Mouse (Mus musculus): ENCODE results near the gene Cd2.

Cd2 gene

GRCm38 (mm10) chr3:101274794-101275193 lies 12.9 kb downstream of the Cd2 start:
- no peak for DNase-seq (ENCODE audit: low spot score)

GRCm38 (mm10) chr3:101274041-101274770 lies 13.5 kb downstream of the Cd2 start:
- no peak for DNase-seq (ENCODE audit: low spot score)

DNA sequence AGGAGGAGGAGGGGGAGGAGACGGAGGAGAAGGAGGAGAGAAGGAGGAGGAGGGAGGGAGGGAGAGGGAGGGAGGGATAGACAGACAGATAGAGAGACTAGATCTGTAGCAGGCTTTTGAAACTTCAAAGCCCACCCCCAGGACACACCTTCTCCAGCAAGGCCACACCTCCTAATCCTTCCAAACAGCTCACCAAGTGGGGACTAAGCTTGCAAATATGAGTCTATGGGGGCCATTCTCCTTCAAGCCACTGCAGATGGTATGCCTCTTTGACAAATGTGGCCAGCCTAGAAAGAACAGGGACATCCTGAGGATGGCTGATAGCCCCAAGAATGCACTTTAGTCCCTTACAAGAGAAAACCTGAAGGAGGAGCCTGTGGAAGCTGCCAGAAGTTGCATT lies 15.6 kb downstream of the Cd2 start:
- no peak for DNase-seq (ENCODE audit: low spot score)

DNA sequence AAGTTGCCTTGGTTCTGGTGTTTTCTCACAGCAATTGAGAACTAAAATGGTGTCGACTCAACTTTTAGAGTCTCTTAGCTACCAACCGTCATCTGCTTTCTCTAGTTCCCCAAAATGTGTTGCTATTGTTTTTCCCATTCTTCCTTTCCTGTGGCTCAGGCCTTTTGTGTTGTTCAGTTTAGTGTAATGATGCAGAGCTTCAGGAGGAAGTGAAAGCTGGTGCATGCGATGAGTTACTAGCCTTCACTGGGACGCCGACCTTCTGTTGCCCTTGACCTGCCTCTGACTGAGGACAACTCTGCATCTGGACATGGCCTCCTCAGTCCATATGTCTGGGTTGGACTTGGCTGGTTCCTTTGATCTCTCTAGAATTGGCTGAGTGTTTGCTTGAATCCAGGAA lies 16.9 kb downstream of the Cd2 start:
- no peak for DNase-seq (ENCODE audit: low spot score)

- no peak for DNase-seq (ENCODE audit: low spot score)
Measured at GRCm38 (mm10) chr3:101268361-101268760, 19.4 kb downstream of the Cd2 start.

DNA sequence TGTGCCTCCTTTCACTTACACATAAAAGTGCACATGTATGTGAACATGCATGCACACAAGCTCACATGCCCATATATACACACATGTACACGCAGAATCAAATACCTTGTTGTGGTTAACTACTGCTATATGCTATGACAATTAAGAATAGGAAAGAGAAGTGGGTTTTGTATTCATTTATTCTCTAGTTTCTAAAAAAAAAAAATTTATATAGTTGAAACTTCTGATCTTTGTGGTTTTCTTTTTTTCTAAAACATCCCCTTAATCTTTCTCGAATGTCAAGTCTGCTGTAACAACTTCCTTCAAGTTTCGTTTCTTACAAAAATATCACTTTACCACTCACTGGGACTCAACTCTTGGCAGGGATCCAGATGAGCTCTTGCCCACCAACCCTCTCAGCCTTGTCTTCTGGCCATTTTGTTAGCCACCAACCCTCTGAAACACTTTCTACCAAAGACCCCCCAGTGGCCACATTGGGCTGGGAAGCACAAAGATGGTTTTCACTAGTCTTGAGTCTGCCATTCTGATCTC lies 22.1 kb downstream of the Cd2 start:
- DNase-seq (ENCODE audit: low spot score) = no peak

DNA sequence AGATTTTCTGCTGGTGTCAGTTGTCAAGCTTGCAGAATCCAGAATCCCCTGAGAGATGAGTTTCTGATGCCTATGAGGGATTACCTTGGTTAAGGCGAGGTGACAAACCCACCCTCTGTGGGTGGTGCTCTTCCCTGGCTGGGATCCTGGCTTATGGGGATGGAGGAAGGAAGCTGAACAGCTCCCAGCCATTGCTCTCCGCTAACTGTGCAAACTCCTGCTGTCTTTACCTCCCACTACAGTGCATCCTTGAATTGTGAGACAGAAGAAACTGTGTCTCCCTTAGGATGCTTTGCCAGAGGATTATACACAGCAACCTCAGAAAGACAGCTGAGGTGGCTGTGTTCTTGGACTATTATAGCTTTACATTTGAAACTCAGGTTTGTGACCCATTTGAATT lies 28.8 kb downstream of the Cd2 start:
- no peak for DNase-seq (ENCODE audit: low spot score)

DNA sequence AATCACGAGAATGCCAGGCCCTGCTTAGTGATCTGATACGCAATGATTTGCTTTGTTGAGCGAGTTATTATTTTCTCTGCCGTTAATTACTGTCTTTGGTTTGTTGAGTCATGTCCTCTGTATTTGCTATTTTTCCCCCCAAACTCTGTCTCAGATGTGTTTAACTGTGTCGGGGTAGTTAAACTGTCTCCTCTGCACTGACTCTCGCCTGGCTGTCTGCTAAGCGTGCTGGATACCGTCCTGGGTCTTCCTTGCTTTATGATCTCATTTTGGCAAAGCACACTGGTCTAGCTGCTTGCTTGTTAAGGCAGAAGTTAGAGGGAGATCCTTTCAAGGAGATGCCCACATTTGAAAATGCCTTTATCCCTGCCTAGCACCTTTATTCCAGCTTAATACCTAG lies 31.6 kb downstream of the Cd2 start:
- DNase-seq (ENCODE audit: low spot score) = no peak

DNA sequence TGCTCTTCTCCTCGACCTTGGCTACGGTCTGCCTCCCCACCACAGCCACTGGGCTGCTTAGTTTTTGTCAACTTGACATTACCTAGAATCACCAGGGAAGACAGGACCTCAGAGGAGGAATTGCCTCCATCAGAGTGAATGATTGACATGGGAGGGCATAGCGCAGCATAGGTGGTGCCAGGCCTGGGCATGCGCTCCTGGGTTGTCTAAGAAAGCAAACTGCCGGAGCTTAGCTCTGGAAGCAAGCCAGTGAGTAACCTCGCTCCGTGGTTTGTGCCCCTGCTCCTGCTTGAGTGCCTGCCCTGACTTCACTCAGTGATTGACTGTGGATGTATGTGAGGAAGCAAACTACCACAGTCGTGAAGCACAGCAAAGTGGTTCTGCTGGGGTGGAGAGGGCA lies 35.6 kb downstream of the Cd2 start:
- DNase-seq (ENCODE audit: low spot score) = no peak

DNA sequence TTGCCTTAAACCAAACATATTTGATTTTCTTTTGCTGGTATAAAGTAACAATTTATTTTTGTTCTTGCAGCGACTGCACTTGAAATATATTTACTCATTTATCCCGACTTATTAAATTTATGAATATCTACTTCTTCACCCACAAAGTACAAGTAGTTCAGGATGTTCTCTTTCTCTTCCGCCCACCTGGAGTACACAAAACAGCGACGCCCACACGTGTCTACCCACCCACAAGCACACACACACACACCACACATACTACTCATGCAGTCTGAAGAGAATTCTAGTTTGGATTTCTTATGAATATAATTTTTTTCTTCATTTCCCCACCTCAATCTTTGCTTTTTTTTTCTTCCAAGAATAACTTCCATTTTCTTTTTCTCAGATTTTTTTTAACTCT lies 37.9 kb downstream of the Cd2 start:
- no peak for DNase-seq (ENCODE audit: low spot score)

DNA sequence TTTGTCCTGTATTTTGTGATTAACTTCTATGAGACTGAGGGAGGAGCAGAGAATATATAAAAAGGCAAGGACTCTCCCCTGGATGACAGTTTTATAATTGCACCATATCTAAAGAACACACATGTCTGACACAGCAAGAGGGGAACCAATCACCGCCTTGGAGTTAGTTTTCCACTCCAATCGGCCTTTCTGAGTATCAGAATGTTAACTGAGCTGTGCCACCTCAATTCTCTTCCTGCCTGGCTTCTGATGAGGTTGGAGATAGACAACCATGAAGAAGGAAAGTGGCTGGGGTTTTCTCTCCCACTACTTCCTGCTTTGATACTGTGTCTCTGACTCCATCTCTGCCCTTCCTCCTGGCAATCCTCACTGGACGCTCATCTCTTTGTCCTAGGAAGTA lies 42.5 kb downstream of the Cd2 start:
- DNase-seq (ENCODE audit: low spot score) = no peak

DNA sequence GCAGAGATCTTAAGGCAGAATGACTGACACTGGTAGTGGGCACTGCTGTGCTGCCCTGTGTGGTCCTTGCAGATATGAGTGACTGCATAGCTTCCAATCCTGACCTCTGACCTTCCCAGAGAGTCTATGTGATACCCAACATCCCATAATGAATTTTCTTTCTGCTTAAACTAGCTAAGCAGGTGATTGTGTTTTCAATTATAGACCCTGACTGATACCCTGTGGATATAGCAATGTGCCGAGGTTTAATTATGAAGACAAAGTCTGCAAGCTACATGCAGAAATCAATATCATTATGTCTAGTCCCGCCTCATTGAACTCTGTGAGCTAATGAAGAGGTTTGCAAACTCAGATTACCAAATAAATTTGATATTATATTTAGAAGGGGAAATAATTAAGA lies 44.7 kb downstream of the Cd2 start:
- no peak for DNase-seq (ENCODE audit: low spot score)

DNA sequence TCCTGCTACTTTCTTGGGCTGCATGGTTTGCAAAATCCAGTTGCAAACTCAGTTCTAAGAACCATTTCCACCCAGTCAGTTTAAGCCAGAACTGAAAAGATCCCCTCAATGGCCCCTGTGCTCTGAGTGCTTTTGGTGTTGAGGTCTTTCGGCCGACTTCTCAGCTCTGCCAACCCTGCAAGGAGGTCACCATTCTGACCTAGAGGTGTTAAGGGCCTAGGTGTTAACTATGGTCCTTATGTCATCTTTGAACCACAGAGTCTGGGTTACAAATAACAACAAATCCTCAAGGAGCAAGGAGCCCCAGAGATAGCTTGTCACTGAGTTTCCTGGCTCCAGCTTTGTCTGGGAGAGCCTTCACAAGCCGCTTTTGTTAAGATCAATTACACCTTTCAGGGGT lies 45.9 kb downstream of the Cd2 start:
- DNase-seq (ENCODE audit: low spot score) = no peak

- no peak for DNase-seq (ENCODE audit: low spot score)
Measured at GRCm38 (mm10) chr3:101240859-101241258, 46.9 kb downstream of the Cd2 start.

GRCm38 (mm10) chr3:101239236-101239635 lies 48.5 kb downstream of the Cd2 start:
- no peak for DNase-seq (ENCODE audit: low spot score)

- DNase-seq (ENCODE audit: low spot score) = no peak
Measured at GRCm38 (mm10) chr3:101238695-101239094, 49.0 kb downstream of the Cd2 start.

DNA sequence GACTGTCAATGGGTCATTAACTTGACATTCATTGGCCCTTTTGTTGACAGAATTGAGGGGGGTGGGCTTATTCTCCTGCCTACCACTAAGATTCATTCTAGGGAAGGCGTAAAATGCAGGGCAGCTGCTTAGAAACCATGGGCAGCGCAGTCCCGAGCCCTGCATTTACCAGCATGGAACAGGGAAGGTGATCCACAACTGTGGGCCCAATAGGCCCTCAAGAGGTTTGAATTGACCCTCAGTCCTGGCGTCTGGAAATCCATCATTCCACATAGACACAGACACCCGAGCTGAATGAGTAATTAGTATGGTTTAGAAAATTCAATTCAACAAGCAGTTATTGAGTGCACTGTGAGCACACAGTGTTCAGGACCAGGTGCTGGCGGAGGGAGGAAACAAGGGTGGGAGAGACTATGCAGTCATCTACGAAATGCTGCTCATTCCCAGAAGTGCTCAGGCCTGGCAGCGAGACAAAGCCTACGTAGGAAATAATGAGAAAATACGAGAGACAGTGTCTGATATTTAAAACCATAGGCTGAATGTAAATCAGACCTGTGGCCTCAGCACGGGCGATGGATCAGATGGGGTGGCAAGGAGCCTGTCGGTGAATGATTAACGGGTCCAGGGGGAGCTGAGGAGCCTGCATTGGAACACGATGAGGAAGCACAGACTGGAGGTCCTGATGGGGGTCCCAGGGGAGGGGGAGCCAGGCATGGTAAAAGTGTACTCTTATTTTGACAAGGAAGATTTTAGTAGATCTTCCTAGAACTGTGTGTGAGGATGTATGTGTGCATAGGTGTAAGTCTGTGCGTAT lies 50.5 kb downstream of the Cd2 start:
- no peak for DNase-seq (ENCODE audit: low spot score)

- DNase-seq (ENCODE audit: low spot score) = no peak
Measured at GRCm38 (mm10) chr3:101236261-101236660, 51.5 kb downstream of the Cd2 start.

DNA sequence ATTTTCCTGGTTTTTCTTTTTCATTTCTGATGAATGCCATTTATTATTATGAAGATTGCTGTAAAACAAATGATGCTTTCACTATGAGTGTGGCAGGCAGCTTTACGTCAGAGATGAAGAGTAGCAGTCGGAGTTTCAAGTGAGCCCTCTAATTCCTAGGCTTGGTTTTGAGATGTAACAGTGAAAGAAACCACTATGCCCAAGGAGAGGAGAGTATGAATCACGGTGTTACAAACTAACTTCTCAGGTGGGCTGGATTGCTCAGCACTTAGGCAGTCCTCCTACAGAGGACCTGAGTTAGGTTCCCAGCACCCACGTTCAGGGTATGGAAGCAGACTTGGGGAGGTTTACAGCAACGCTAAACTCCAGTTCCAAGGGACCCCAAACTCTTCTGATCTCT lies 52.4 kb downstream of the Cd2 start:
- no peak for DNase-seq (ENCODE audit: low spot score)

GRCm38 (mm10) chr3:101233424-101233823 lies 54.3 kb downstream of the Cd2 start:
- DNase-seq (ENCODE audit: low spot score) = no peak

GRCm38 (mm10) chr3:101232570-101232969 lies 55.2 kb downstream of the Cd2 start:
- no peak for DNase-seq (ENCODE audit: low spot score)

GRCm38 (mm10) chr3:101230201-101230600 lies 57.5 kb downstream of the Cd2 start:
- no peak for DNase-seq (ENCODE audit: low spot score)

DNA sequence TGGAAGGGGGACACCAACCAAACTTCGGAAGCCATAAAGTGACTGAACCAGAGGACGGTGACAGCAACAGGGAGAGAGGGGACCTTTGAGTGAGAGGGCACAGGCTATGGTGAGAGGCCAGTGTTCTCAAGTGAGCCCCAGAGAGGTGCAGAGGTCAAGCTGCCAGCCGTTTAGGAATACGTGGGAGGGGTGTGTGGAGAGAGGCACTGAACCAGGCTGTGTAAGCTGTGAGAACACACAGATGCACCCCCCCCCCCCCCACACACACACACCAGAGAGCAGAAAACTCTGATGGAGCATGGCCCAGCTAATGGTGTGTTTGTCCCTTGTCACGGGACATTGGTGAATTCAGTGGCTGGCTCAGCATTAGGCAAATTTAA lies 58.2 kb downstream of the Cd2 start:
- no peak for DNase-seq (ENCODE audit: low spot score)

Data from ovary, postnatal 10 days (tissue).